Mouse (Mus musculus) Patski (cell line): ENCODE measurements at regions not wholly inside any gene's neighbourhood (a gene's known extent, or its start where the extent isn't known, plus 50 kb on each side); places are given as distances from the start of the nearest gene placed in this dataset.

Source experiments
- ATAC-seq: fragments of 100-300 bp; one replicate; pipeline ENCODE4 v1.8.0; 2021
- CTCF ChIA-PET: fragments of 350-600 bp; sonication (Branson Sonifier 250); formaldehyde crosslinking; loops from one replicate; lab custom pipeline; 2022; ENCODE audit warnings: inconsistent platforms; lab: Charles Lee
- POLR2A ChIA-PET: fragments of 350-600 bp; sonication (Branson Sonifier 250); formaldehyde crosslinking; loops from one replicate; lab custom pipeline; 2022; ENCODE audit warnings: antibody characterized with exemption, inconsistent platforms; lab: Charles Lee
- DNase-seq: peaks from one replicate; pipeline ENCODE4 v3.0.0-alpha.2; 2011; ENCODE audit warnings: low read depth, low spot score
- H3K27me3 ChIP-seq: fragments of 371-371 bp; one replicate; pipeline ENCODE4 v1.5.1; 2021
- CTCF ChIP-seq: fragments of 100-300 bp; IDR thresholded peaks from one replicate; pipeline ENCODE4 v1.5.1; 2021
- in situ Hi-C: fragments of 300-500 bp; cut with MboI; formaldehyde crosslinking; loops from 3 replicates; pipeline ENCODE4 v1.11.1; 2018; ENCODE audit warnings: low pct_unique_long_range_greater_than_20kb, mixed read lengths

DNA sequence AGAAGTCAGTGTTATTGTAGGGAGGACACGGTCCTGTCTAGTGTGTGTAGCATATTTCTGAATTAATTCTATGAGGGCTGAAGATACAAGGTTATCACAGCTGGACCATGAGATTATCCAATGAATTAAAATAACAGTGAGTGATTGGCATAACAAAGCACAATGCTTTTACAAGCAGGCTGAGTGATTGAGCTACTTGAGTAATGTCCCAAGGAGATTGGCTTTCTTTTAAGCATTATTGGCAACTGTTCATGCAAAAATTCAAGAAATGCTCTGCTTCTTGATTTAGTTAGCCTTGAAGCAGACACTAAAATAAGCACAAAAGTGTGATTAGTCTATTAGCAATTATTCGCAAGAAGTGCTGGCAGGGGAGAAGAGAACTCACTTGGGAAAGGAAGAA, 219.4 kb upstream of the Etaa1 start:
- ChIA-PET CTCF (no interaction called here), POLR2A (no interaction called here)
- in situ Hi-C loops: no loop called here
- ATAC-seq: no peak
- TF ChIP-seq CTCF: no peak
- no peak for DNase-seq
- no peaks in the 10 kb centered on the region for H3K27me3 ChIP-seq

GRCm38 (mm10) chr11:18171207-18171776, 217.6 kb upstream of the Etaa1 start:
- no peak for TF ChIP-seq CTCF
- H3K27me3 ChIP-seq: no peaks in the 10 kb centered on the region
- CTCF ChIA-PET: no interaction called here
- POLR2A ChIA-PET: interaction anchor here (0.6 kb wide), 1 partner anchor 316 kb away, joined by 3 read pairs; no protein-coding TSS in a partner anchor
- ATAC-seq: no peak
- no peak for DNase-seq
- in situ Hi-C loops: no loop called here

DNA sequence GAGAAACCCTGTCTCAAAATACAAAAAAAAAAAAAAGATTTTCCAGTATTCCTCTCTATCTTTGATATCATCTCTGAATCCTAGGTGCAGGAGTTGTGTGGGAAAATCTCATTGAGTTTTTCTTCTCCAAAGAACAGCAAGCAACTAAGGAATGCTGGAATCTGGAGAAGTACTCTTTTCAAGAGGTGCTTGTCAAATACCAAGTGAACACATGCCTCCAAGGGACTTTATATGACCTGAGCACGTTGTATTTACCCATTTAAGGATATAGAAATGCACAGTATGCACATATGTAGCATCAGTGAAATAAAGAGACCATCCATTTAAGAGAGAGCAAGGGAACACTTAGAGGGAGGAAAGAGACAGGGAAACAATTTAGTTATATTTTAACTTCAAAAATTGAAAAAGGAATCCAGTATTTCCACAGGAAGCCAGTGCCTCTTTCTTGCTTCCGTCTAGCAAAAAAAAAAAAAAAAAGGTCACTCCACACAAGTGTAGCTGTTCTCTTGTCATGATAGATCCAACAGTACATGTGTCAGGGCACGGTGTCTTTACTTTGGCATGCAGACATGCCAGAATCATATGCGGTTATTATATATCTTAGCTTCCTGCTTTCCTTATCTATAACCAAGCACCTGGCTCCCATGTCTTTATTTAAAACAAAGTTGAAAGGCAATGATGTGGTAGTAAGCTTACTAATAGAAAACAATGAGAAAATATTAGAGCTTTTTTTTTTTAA, 212.1 kb upstream of the Etaa1 start:
- CTCF ChIA-PET: interaction anchor here (1.5 kb wide), 1 partner anchor 13 kb away, joined by 4 read pairs; no protein-coding TSS in a partner anchor

GRCm38 (mm10) chr11:18164025-18164423, 210.3 kb upstream of the Etaa1 start:
- H3K27me3 ChIP-seq: no peaks in the 10 kb centered on the region
- ChIA-PET CTCF (no interaction called here), POLR2A (no interaction called here)
- no peak for TF ChIP-seq CTCF
- ATAC-seq: no peak
- in situ Hi-C loops: no loop called here
- no peak for DNase-seq

More for the DNA sequence above, 212.1 kb upstream of the Etaa1 start:
- DNase-seq (no peak), ATAC-seq (no peak)
- no peak for TF ChIP-seq CTCF
- no peaks in the 10 kb centered on the region for H3K27me3 ChIP-seq
- in situ Hi-C loops: no loop called here
- POLR2A ChIA-PET: no interaction called here

DNA sequence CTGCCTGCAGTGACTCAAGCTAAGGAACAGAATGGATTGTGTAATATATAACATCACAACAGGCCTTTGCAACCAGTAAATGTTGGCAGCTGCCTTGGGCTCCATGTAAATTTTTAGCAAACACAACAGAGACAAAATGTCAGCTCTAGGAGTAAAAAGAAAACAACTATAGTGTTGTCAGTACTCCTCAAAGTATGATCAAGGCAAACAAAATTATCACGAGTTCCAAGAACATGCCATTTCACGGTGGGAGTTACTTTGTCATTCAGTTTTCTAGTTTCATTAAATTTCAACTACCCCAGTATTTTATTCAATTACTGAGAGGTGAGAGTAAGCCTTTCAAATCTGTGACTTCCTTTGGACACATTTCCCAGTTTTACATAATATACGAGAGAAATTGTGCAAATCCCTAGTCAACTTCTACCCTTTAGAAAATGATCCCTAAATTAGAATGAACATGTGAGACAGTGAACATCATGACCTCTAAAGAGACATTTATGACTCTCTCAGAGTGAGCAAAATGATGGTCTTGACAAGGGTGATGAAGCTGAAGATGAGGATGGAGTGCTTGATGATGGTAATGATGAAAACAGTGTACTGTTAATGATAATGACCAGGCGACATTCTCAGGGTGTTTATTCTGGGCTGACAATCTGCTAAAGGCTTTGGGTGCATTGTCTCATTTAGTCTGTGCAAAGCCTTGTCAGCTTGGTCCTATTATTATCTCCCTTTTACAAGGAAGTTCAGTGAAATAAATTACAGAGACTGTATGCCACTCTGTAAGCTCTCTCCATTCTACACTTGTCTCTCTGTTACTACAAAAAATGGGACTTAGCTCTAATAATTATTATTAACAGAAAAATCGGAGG, 209.7 kb upstream of the Etaa1 start:
- in situ Hi-C loops: no loop called here
- no peak for ATAC-seq
- POLR2A ChIA-PET: no interaction called here
- no peak for DNase-seq
- CTCF ChIA-PET: no interaction called here
- TF ChIP-seq CTCF: no peak
- H3K27me3 ChIP-seq: no peaks in the 10 kb centered on the region

DNA sequence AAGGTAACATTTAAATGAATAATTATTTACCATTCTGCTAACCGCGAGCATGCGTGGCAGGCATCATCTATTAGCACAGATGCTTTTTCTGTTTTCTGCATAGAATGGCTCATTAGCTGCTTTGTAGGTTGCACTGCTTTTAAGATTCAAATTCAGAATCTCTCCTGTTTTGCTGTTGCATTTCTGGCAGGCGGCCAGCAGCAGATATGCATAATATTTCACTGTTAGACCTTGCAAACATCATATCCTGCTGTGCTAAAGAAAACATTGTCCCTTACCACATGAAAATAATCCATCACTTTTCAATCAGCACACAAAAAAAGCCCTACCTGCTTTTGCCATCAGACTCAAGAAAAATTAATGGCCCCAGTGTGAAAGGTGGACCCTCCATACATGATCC, 202.8 kb upstream of the Etaa1 start:
- ChIA-PET POLR2A (no interaction called here), CTCF (no interaction called here)
- peaks cover 14% of the 10 kb centered on the region for H3K27me3 ChIP-seq
- DNase-seq: no peak
- TF ChIP-seq CTCF: no peak
- in situ Hi-C loops: no loop called here
- no peak for ATAC-seq

GRCm38 (mm10) chr11:18151788-18152563, 198.3 kb upstream of the Etaa1 start:
- in situ Hi-C loops: no loop called here
- TF ChIP-seq CTCF: peak; percentile 35
- no peak for ATAC-seq
- POLR2A ChIA-PET: no interaction called here
- CTCF ChIA-PET: no interaction called here
- H3K27me3 ChIP-seq: peaks cover 18% of the 10 kb centered on the region
- DNase-seq: no peak

DNA sequence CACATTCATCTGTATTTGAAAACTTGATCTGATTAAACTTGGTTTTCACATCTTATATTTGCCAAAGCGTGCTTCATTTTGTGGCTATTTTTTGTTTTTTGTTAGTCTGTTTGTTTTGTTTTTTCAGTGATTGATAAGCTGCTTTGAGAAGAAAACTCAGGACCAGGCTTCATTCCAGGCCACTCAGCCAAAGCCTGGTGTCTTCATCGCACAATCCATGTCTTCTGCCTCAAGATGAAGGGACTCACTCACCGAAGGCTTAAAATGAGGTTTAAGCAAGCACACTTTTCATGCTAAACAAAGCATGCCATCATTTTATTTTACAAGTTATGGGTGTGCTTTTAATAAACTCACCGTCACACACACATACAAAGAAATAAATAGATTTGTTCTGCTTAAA, 197.7 kb upstream of the Etaa1 start:
- in situ Hi-C loops: no loop called here
- peaks cover 17% of the 10 kb centered on the region for H3K27me3 ChIP-seq
- ChIA-PET CTCF (no interaction called here), POLR2A (no interaction called here)
- DNase-seq: no peak
- ATAC-seq: no peak
- no peak for TF ChIP-seq CTCF

DNA sequence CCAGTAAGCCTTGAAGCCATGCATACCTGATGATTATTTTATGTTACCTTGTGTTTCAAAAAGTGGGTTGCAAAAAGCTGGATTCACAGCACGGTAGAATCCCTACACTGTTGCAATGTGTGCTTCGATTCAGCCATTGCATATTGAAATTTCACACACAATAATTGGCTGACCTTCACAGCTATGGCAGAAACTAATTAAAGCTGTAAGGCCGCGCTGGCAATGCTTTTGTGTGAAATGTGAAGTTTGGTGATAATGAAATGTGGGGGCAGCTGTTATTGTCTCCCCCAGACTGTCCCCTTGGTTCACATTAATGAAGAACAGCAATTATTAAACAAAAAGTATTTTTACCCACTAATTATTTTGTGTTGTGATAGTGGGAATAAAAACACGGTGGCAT, 173.8 kb upstream of the Etaa1 start:
- POLR2A ChIA-PET: no interaction called here
- in situ Hi-C loops: no loop called here
- TF ChIP-seq CTCF: no peak
- ATAC-seq (no peak), DNase-seq (no peak)
- CTCF ChIA-PET: no interaction called here
- no peaks in the 10 kb centered on the region for H3K27me3 ChIP-seq

DNA sequence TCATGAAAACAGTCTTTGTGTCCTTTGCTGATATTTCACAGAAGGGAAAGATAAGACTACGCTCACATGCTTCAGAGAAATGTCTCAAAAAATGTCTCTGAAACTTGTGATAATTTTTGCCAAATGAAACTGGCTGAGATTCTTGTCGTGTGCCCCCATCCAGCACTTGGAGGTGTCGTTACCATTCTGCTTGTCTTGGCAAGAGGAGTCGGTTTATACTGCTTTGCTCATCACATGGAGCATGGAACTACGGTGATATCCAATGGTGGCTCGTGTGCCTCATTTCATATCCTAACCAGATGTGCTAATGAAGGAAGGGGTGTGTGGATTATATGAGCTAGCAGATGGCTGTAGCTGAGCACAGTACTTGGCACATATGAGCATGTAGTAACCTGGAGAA, 169.4 kb upstream of the Etaa1 start:
- DNase-seq (no peak), ATAC-seq (no peak)
- CTCF ChIA-PET: no interaction called here
- in situ Hi-C loops: no loop called here
- no peaks in the 10 kb centered on the region for H3K27me3 ChIP-seq
- POLR2A ChIA-PET: no interaction called here
- TF ChIP-seq CTCF: no peak
